8 mouse cellular contexts compared by ENCODE assay signal in the genomic region with DNA sequence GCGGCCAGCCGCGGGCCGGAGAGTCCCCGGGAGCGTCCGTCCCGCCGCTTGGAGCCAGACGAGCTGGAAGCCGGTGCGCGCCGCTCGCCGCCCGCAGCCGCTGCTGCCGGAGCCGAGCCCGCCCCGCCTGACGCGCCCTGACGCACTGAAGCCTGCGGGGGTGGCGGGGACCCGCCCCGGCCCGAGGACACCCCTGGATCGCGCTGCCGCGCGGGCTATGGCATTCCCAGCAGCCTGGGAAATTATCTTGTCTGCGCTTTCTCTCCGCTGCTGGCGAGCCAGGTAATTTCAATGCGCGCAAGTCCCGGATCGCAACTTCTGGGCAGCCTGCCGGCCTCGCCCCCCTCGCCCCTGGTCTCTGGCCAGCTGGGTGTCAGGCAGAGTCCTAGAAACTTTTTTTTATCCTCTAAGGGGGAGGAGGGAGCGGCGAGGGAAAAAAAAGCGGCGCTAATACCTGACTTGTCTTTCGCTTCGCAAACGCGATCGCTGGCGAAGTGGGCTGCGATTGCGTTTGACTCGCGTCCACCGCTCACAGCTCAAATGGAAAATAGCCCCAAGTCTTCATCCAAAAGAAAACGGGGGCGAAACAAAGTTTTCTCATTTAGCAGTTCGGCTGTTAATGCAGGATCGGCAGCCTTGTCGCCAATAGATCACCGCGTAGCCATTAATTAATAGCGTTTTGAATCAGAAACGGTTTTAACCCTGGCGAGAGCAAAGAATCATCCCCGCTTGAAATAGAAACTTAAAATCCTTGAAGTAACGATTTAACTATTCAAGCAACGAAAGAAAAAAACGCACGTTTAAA. TPM values are rescaled to one million over a fixed set of nuclear protein-coding genes. Genes with fewer than 3 reads are reported as not detected.
DNase-seq lines count a peak whose midpoint lies in the region; ATAC-seq lines count a peak whose summit lies in the region.

A gene (minus strand): TSS at position 343 of the 805 bp plus-strand sequence.

- no peaks in the 10 kb centered on the region for H3K4me1 ChIP-seq in kidney, embryonic 14.5 days (ENCODE audit: control insufficient read depth, insufficient read depth, low read length)
- H3K4me1 ChIP-seq in midbrain, embryonic 11.5 days (ENCODE audit: control insufficient read depth, insufficient read depth, low read length): no peaks in the 10 kb centered on the region

- no peaks in the 10 kb centered on the region for H3K36me3 ChIP-seq in kidney, embryonic 14.5 days (ENCODE audit: control insufficient read depth, insufficient read depth, low read length)
- H3K36me3 ChIP-seq in midbrain, embryonic 11.5 days (ENCODE audit: control insufficient read depth, insufficient read depth, low read length): no peaks in the 10 kb centered on the region

- peaks cover 36% of the 10 kb centered on the region for H3K27me3 ChIP-seq in kidney, embryonic 14.5 days (ENCODE audit: control insufficient read depth, insufficient read depth, low read length)
- H3K27me3 ChIP-seq in midbrain, embryonic 11.5 days (ENCODE audit: control insufficient read depth, insufficient read depth, low read length): peaks cover 55% of the 10 kb centered on the region

- peaks cover 30% of the 10 kb centered on the region for H3K9me3 ChIP-seq in kidney, embryonic 14.5 days (ENCODE audit: control insufficient read depth, low read length)
- H3K9me3 ChIP-seq in midbrain, embryonic 11.5 days (ENCODE audit: control insufficient read depth, low read length): peaks cover 23% of the 10 kb centered on the region

- peak; percentile 87 for DNase-seq in heart, adult 11 months
- no peak for DNase-seq in heart, adult 9 months (ENCODE audit: low spot score in 2 of 2)
- DNase-seq in adrenal gland, postnatal 36 days: peak; percentile 50 to 74
- peak; percentile 45 for DNase-seq in gastrocnemius, postnatal 25 days
- peak; percentile 97 for DNase-seq in midbrain, embryonic 11.5 days (ENCODE audit: low spot score, missing footprints)
- DNase-seq in urinary bladder, postnatal 25 days (ENCODE audit: low spot score): peak; percentile 14
- no peak for DNase-seq in cerebellum, postnatal 25 days

- 1% methylated on average over 66 of the region's 75 CpGs for WGBS in kidney, embryonic 14.5 days
- under 1% methylated on average over 72 of the region's 75 CpGs for WGBS in midbrain, embryonic 11.5 days

- H3K4me2 ChIP-seq in kidney, embryonic 14.5 days (replicated peaks; ENCODE audit: low read depth, low read length): peak within 1 kb of the TSS; percentile 62
- H3K4me2 ChIP-seq in midbrain, embryonic 11.5 days: peak within 1 kb of the TSS; percentile 77

- H3K27ac ChIP-seq in kidney, embryonic 14.5 days (ENCODE audit: low read depth, low read length): no peak within 1 kb of the TSS
- H3K27ac ChIP-seq in midbrain, embryonic 11.5 days (ENCODE audit: low read depth, low read length): no peak within 1 kb of the TSS

- H3K9ac ChIP-seq in kidney, embryonic 14.5 days (ENCODE audit: low read depth, low read length): peak within 1 kb of the TSS; percentile 25; the same call in 1 of the 2 replicates
- peak within 1 kb of the TSS; percentile 44; the same call in 1 of the 2 replicates for H3K9ac ChIP-seq in midbrain, embryonic 11.5 days (ENCODE audit: low read length)

- 0 out of 2 replicates have a peak, but pooled peaks have one; percentile 69 for ATAC-seq in kidney, embryonic 14.5 days (ENCODE audit: low FRiP score, low TSS enrichment)
- ATAC-seq in midbrain, embryonic 11.5 days (ENCODE audit: low FRiP score): 0 out of 2 replicates have a peak, but pooled peaks have one; percentile 48

- peak within 1 kb of the TSS; percentile 54 for H3K4me3 ChIP-seq in kidney, embryonic 14.5 days (ENCODE audit: low read length)
- peak within 1 kb of the TSS; percentile 54 for H3K4me3 ChIP-seq in midbrain, embryonic 11.5 days (ENCODE audit: low read depth, low read length)

RNA-seq across cellular contexts. Expression of the gene that starts here (rescaled TPM):
- total RNA-seq in adrenal gland, postnatal 36 days (2021): not detected
- total RNA-seq in gastrocnemius, postnatal 25 days (2021): under 1 TPM; 0.24 to 0.43 TPM
- polyA plus RNA-seq in kidney, embryonic 14.5 days (2014; fragmentation: Nextera tagmentation; extraction: Ambion mirVana): 4.3 and 5.0 TPM in 2 replicates
- 0.70 and 0.81 TPM in 2 replicates for polyA plus RNA-seq in midbrain, embryonic 11.5 days (2014; fragmentation: Nextera tagmentation; extraction: Ambion mirVana)

Comparison
In these comparisons a context has a peak if more than half of its experiments do, and no peak if none do; other contexts are left out.
1. DNase-seq: peak in heart, adult 11 months (single experiment) and urinary bladder, postnatal 25 days (single experiment); none in heart, adult 9 months (0 of 2) and cerebellum, postnatal 25 days (0 of 2).
2. Peak in DNase-seq in adrenal gland, postnatal 36 days; RNA of the gene not detected or under 1 TPM.
3. Peak in DNase-seq in gastrocnemius, postnatal 25 days; RNA of the gene not detected or under 1 TPM.
4. Peak in DNase-seq, ATAC-seq, H3K4me3 ChIP-seq, H3K9ac ChIP-seq and H3K4me2 ChIP-seq in midbrain, embryonic 11.5 days; RNA of the gene not detected or under 1 TPM.